Mouse (Mus musculus) left cerebral cortex, adult 11 months (tissue): Measurements from ENCODE around the gene Ankrd65.
A peak's percentile ranks its signal among the peaks of the same experiment; 100 is the strongest.
"Not testable (repeated sequence)": the region's sequence is repeated elsewhere in the genome, so short reads cannot be mapped to it uniquely, and the experiment has no call there.

Experiments
- DNase-seq: peaks from one replicate; pipeline ENCODE4 v3.0.0; 2022; ENCODE audit warnings: low spot score

Ankrd65 gene

DNA sequence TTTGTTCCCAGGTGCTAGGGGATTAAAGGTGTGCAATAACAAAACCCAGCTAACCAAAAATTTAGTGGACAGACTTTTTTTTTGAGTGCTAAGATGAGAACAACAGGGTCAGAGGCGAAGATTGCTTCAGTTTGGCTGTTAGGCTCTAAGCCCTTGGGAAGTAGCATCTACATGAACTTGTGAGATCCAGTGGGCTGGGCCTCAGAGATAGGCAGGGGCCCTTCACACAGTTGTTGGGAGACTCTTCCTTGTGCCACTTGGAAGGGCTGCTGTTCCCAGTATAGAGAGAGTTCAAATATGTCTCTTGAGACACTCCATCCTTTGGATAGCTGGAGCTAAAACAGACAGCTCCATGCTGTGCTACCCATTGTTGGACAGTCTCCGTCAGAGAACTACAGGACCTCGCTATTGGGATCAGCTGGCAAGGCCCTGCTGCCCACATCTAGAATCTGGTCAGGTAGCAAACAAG lies at the start of gene Ankrd65:
Ankrd65 (plus strand) TSS at position 419 of the 469 bp plus-strand sequence.
- no peak for DNase-seq

DNA sequence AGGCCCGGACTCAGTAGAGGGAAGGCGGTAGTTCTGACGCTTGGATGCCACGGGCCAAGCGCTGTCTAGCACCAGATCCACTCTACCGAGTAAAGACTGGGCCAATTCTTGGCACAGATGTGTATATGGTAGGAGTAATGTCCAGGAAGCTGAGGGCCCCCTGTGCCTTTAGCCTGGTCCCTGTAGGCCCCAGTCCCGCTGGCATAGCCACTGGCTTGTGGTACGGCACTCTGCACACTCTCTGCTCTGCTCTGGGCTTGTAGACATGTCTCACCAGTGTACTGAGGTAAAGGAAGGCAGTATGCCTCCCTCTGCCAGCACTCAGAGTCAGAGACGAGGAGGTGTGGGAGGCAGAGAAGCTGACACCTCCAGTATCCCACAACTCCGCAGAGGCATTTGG lies 49.6 kb upstream of the Ankrd65 start:
- not testable (repeated sequence) for DNase-seq

DNA sequence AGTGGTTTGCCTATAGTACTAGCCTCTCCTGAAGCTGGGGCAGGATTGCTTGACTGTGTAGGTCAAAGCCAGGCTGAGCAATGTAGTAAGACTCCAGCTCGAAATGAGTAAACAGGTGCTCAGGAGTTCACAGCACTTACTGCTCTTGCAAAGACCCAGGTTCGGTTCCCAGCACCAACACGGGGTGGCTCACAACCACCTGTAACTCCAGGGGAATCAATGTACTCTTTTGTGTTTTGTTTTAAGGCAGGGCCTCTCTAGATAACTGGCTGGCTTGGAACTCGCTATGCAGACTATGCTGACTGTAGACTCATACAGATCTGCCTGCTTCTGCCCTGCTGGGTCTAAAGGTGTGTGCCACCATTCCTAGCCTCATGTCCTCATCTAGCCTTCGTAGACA lies 47.6 kb upstream of the Ankrd65 start:
- DNase-seq = no peak

DNA sequence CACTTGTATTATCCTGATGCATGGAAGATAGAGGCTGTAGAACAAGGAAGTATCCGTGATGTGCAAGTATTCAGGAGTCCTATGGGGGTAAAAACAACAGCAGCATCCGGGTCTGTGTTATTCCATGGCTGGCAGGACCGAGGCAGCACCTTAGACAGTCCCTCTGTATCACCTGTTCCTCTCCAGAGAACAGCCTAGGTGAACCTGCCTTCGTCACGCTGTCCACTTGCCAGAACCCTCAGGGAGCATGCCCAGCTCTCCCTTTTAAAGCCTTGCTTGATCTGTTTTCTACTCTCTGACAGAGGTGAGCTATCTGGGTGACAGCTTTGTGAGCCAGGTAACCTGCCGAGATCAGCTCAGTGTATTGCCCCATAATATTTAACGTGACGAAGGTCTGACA lies 45.8 kb upstream of the Ankrd65 start:
- DNase-seq = no peak

DNA sequence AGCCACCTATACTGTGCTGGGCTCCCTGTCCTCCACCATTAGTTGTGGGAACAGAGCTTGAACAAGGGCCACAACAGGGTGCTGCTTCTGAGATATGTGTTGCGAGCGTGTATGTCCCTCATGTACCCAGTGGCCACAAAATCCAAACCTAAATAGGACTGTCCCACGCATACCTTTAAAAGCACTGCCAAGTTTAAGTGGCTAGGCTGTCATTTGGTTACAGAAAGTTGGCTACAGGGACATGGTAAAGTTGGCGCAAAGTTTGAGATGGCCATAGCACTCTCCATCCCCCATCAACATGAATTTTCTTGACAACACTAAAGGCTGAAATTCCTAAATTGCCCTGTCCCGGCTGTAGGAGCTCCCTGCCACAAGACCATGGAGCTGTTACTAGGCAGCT lies 45.1 kb upstream of the Ankrd65 start:
- DNase-seq = no peak

DNA sequence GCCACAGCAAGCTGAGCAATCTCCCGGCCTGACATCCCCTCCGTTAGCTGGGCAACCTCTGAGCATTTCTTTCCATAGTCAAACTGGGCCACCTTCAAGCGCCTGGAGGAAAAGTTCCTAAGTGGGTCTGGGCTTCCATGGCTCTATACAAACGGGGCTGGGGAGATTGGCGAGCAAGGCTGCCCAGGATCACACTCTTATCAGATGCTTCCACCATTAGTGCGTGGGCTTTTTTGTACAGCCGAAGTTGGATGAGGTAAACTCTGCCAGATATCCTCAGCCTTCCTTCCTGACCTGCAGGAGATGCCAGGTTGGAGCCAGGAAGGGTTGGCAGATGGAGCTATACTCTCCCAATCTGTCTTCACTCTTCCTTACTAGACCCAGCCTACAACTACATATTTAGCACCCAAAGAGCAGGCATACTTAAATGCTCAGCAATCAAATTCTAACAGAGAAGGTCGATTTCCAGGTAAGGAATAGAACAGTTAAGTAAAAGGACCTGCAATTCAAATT lies 44.1 kb upstream of the Ankrd65 start:
- no peak for DNase-seq

DNA sequence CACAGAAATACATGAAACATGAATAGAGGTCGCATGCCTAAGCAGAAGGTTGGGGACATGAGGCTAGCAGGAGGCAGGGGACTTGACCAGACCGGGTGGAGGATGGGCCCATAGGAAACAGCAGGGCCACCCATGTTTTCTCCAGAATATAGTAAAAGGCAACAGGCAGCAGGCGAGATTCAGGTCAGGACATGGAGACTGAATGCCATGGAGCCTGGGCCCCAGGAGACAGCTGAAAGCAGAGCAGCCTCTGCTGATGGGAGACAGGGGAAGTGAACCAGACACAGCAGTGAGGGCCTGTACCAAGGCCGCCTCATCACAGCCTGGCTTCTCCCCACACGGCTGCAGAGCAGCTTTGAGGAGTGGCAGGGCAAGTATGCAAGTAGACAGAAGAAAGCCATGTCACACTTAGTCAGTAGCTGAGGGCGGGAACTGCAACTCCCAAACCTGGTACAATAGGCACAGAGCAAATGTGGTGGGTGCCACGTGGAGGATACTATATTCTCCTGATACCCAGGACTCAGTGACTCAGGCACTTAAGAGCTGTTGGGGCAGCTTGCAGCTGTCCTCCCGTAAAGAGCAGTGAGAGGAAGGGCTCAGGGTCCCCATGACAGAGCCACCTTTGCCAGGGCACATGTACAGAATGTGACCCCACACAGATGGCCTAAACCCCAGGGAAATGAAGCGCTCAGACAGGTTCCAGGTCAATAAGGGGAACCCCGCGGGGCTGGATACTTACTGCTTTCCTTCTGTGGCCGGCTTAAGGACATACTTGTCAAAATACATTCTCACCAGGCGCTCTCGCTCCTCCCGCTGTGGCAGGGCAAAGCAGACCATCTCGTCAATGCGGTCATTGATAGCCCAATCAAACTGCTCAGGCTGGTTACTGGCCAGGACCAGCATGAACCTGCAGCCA lies 43.4 kb upstream of the Ankrd65 start:
- DNase-seq = no peak

DNA sequence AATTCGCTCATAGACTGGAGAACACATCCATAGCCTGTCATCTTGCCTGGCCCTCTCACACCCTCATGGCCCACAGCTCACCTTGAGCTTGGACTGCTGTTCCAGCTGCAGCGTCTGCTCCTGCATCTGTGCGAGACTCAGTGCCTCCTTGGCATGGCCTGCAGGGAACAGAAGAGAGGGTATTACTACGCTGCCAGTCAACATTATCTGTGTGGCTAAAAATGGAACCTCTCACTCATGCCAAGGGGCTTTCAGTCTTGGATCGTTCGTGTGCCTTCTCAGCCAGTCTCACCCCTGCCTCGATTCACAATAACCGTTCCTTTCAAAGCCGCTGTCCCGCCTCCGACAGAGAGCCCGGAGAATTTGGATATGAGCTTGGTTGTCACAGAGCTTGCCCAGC lies 33.2 kb upstream of the Ankrd65 start:
- DNase-seq = no peak

DNA sequence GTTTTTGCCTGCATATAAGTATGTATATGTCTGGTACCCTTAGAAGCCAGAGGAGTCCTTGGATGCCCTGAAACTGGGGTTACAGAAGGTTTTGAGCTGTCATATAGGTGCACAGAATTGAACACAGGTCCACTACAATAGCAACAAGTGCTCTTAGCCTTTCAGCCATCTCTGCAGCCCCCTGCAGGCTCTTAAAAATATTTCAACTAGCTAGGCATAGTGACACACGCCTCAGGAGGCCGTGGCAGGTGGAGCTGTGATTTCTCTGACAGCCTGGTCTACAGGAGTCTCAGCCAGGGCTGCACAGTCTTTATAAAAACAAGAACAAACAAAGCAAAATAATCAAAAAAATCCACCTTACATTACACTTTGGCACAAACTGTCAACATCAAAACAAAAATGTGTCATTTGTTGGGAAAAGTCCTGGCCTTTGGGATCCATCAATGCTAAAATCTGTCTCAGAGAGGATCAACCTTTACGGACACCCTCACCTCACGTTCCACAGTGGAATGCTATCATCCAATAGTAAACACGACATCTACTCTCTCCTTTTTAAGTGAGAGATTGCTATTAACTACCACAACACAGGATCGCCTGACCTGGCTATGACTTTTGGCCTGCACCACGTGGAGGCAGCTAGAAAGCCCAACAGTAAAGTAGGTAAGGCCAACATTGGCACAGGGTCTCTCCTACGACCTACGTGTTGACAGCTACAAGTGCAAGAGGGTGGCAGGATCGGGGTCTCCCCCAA lies 30.2 kb upstream of the Ankrd65 start:
- DNase-seq = no peak

DNA sequence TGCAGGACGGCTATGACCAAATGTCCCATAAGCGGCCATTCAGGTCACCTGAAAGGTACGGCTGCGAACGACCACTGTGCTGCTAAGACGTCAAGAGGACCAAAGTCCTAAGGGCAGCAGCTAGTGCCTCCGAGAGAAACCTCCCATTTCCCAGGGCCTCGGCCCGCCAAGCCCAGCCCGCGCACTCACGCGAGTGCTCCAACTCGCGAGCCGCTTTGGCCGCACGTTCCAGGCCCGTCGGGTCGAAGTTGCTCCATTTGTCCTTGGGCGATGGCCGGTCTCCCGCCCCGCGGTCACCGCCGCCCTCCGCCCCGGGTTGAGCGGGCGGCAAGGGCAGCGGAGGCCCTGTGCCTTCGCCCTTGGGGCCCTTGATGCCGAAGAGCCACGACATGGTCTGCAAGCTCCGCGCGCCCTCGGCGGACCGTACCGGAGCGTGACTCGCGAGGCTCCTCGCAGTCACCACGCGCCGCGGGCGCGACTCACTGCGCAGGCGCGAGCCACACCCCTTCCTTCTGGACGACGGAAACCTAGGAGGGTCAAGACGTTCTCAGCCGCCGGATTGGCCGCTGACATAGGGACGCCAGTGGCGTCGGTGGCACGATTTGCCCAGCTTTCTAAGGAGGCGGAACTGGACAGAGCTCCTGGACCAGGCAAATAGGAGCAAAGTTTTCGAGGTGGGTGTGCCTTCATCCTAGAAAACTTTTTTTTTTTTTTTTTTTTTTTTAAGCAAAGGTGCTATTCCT lies 29.5 kb upstream of the Ankrd65 start, which contains the start of gene Atad3a:
Atad3a (minus strand) TSS at position 481 of the 743 bp plus-strand sequence.
- DNase-seq = peak; percentile 94

DNA sequence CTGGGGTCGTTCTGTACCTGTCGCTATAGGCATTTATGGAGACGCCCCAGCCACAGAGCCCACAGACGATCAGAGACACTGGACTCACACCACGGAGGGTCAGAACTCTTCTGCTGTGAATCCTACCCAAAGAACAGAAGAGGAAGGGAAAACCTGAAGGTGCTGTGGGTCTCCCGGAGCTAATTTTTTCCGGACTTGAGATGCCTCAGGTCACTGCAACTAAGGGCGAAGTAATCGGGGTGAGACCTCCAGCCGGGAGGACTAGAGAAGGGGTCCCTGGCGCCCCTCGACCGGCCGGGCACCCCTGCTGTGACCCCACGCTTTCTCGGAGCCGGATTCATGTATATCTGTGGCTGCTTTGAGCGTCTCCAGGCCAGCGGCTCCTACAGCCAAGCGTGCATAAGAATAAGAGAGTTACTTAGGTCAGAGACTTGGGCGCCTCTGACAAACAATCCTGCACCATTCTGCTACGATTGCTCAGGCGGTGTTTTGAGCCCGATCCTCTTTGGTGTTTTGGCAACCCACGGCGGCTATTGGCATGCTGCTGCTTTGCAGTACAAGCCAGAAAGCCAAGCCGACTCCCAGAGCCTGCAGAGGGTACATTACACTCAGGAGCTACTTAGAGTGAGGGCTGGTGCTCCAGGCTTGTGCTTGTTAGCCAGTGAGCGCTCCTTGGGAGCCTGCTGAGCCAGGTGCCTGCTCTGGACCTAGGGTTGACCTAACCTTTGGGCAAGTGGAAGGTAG lies 28.7 kb upstream of the Ankrd65 start:
- no peak for DNase-seq

DNA sequence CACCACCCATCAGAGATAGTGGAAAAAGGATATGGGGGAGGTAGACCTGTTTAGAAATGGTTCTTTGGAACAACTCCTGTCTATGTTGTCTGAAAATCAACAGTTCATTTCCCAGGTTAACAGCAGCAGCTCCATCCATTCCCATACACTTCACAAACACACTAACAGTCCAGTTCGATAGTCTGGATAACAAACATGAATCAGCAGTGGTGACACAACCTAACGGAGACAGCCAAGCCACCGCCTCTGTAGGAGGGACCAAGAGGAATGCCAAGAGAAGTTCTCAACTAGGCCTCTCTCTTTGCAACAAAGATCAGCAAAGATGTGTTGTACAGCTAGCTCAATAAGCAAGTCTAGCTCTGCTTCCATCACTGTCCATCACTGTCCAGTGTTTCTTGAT lies 27.9 kb upstream of the Ankrd65 start:
- no peak for DNase-seq

DNA sequence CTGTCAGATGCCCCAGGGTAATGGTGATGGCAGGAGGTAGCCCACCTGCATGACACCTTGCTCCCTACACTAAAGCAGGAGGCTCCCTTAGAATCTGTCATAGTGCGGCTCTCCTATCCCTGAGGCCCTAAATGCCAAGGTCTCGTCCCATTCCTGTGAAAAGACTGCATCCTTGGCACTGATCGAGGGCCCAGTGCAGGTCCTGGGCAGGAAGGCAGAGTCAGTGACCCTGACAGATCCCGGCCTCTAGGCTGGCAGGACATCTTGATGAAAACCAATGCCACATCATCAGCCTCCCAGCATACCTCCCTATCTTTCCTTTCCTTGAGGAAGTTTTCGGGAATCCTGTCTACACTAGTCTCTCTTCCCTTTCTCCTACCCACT lies 20.8 kb upstream of the Ankrd65 start:
- no peak for DNase-seq

DNA sequence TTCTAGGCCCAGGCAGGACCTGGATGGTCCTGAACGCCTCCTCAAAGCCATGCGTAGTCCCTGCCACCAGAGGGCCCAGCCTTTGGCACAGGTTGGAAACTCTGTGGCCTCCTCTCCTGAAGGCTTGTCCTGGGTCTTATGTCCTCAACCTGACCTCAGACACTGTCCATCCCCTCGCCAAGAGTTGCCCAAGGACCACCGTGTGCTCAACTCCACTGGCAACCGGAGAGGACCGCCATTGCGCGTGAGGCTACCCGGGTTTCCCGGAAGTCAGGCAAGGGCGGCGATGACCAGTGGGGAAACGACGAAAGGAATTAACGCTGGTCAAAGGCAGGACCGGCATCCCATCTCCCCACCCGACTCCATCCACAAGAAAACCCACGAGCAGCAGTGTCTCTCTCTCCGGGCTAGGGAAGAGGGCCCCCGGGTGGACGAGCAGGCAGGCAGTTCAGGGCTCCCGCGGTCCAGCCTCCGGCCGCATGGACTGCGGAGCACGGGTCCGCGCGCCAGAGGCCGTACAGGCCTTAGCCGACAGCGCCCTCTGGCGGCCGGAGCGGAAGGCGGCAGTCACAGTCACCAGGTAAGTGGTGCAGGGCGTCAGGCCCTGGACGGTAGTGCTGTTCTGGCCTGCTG lies 20.2 kb upstream of the Ankrd65 start:
- DNase-seq = peak; percentile 75

DNA sequence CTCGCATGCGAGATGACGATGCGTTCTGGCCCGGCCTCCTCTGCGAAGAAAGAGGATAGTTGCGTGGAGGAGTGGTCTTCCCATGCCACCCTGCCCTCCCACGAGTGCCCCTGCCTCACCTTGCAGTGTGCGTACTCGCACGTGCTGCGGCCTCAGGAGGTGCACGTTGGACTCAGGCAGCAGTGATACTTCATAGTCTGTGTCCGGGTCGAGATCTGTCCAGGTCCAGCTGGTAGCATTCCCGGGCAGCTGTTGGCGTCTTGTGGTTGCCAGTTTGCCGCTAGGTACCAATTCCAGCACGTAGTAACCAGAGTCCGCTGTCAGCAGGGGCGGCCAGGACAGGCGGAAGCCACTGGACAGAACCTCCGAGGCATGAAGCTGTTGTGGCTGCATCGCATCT lies 19.6 kb upstream of the Ankrd65 start:
- DNase-seq = no peak

DNA sequence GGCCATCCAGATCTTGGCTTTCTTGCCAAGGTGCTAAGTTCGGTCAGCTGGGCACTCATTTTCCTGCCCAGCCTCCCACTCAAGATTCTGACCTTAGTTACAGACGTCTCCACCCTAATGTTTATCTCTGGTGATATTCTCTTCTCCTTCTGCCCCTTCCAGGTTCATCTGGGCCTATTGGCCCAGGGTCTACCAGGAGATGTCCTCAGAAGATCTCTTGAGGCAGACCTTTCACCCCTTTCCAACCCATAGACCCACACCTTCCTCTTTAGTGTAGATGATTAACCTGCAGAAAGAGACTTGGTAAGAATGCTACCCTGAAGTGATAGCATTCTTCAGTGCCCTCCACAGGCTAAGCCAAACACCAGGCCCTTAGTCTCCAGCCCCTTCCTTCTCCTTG lies 18.5 kb upstream of the Ankrd65 start:
- no peak for DNase-seq

DNA sequence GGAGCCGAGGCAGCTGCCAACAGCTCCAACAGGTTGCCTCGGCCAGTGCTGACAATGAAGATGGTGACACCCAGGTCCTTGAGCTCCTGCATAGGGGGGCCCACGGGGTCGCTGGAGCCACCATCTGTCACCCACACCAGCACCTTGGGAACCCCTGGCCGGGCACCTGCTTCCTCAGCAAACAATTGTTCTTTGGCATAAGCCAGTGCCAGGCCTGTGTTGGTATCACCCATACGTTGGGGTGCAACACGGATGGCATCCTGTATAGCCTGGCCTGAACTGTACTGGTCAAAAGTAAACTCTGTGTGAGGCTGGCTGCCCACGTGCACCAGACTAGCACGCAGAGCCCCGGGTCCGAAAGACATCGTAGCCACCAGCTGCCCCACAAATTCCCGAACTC lies 17.5 kb upstream of the Ankrd65 start:
- no peak for DNase-seq

DNA sequence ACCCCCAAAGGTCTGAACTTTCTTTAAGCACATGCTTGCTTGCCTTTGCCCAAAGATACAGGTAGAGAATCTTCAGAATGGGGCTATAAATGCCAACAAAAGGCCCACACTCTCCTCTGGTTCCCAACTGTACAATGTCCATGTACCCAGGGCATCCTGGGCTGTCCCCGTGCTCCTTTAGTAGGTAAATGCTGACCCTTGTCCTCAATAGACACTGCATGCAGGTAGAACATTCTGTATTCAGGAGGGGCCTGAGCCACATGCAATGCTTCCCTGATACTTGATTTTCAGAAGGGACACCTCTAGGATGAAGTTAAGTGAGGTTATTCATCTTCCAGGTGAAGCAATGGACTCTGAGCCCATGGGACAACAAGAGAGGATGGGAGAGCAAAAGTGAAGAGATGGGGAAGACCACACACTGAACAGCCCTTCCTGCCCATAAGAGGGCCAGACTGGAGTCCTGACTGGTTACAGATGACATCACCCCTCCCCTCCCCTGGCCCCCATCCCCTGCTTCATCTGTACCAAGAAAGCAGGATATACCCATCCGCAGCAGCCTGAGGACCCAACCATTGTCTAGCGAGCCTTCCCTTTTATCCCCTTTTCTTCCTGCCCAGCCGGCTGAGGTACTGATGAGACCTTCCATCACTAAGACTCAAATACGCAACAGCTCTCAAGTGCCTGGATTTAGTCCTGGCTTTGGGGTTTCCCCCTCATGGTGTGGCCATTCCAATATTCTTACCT lies 16.7 kb upstream of the Ankrd65 start:
- no peak for DNase-seq

DNA sequence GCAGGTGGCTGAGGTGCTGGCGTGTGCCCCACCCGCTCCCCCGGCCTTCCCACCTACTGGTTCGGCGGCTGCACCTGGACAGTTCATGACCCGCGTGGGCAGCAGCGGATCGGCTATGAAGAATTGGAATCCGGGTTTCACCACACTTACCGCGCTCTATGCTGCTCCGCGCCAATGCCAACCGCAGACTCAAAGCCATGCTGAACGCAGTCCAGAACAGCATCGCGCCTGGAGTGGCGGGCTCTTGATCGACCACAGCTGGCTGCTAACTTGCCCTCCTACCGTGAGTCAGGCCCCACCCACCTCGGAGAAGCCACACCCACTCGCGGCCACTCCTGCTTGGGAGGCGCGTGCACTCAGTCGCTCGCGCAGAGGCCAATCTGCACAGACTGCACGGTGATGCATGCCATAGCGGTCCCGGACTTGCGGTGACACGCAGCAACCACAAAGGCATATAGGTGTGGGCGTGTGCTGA lies 15.9 kb upstream of the Ankrd65 start, which contains the start of gene Vwa1:
Vwa1 (minus strand) TSS at position 419 of the 475 bp plus-strand sequence.
- peak; percentile 76 for DNase-seq
